Mouse (Mus musculus) spleen, postnatal 4 days (tissue): ENCODE measurements around the gene Dnajb7.
A peak's percentile ranks its signal among the peaks of the same experiment; 100 is the strongest.

ENCODE experiments used
- DNase-seq, 2 experiments: peaks; one replicate each; pipeline ENCODE4 v3.0.0; 2022; ENCODE audit warnings: low spot score in 2 of 2

The Dnajb7 gene

GRCm38 (mm10) chr15:81408199-81408598 is at the start of gene Dnajb7:
Gene Dnajb7, minus strand, starts transcription at chr15:81408299.
- DNase-seq: no peak

GRCm38 (mm10) chr15:81448463-81448862 is 40.4 kb upstream of the Dnajb7 start:
- peak; percentile 56 to 77 for DNase-seq

GRCm38 (mm10) chr15:81439236-81439635 is 31.1 kb upstream of the Dnajb7 start:
- no peak for DNase-seq

- no peak for DNase-seq
Measured at GRCm38 (mm10) chr15:81438345-81438744, 30.2 kb upstream of the Dnajb7 start.

- DNase-seq: no peak
Measured at GRCm38 (mm10) chr15:81431195-81431594, 23.1 kb upstream of the Dnajb7 start.

GRCm38 (mm10) chr15:81427947-81428346 is 19.8 kb upstream of the Dnajb7 start:
- no peak for DNase-seq

GRCm38 (mm10) chr15:81425311-81425710 is 17.2 kb upstream of the Dnajb7 start:
- no peak for DNase-seq

GRCm38 (mm10) chr15:81422156-81422681 is 14.1 kb upstream of the Dnajb7 start:
- DNase-seq: no peak

GRCm38 (mm10) chr15:81421454-81421853 is 13.4 kb upstream of the Dnajb7 start:
- no peak for DNase-seq

- no peak for DNase-seq
Measured at GRCm38 (mm10) chr15:81418065-81418464, 10.0 kb upstream of the Dnajb7 start.

- peak; percentile 80 to 85 for DNase-seq
Measured at GRCm38 (mm10) chr15:81416763-81417310, 8.7 kb upstream of the Dnajb7 start.

- no peak for DNase-seq
Measured at GRCm38 (mm10) chr15:81405008-81405407, 3.1 kb downstream of the Dnajb7 start.

GRCm38 (mm10) chr15:81399638-81400315 is 8.3 kb downstream of the Dnajb7 start, which contains the start of the genes St13 and Xpnpep3:
Gene St13, minus strand, starts transcription at chr15:81400077.
Gene Xpnpep3, plus strand, starts transcription at chr15:81400138.
- peak; percentile 97 to 99 for DNase-seq

GRCm38 (mm10) chr15:81399297-81399637 is 8.8 kb downstream of the Dnajb7 start:
- no peak for DNase-seq

- no peak for DNase-seq
Measured at GRCm38 (mm10) chr15:81398189-81398588, 9.9 kb downstream of the Dnajb7 start.

- DNase-seq: no peak
Measured at GRCm38 (mm10) chr15:81394211-81394915, 13.7 kb downstream of the Dnajb7 start.

- peak; percentile 32 to 66 for DNase-seq
Measured at GRCm38 (mm10) chr15:81392997-81393396, 15.1 kb downstream of the Dnajb7 start.

- no peak for DNase-seq
Measured at GRCm38 (mm10) chr15:81386327-81386726, 21.8 kb downstream of the Dnajb7 start.

- no peak for DNase-seq
Measured at GRCm38 (mm10) chr15:81378845-81379244, 29.3 kb downstream of the Dnajb7 start.

- no peak for DNase-seq
Measured at GRCm38 (mm10) chr15:81374621-81375020, 33.5 kb downstream of the Dnajb7 start.

- DNase-seq: no peak
Measured at GRCm38 (mm10) chr15:81370356-81370755, 37.7 kb downstream of the Dnajb7 start.

- no peak for DNase-seq
Measured at GRCm38 (mm10) chr15:81368601-81369000, 39.5 kb downstream of the Dnajb7 start.

GRCm38 (mm10) chr15:81366241-81366640 is 41.9 kb downstream of the Dnajb7 start:
- no peak for DNase-seq
